Mouse (Mus musculus) embryonic fibroblast, embryonic 13.5 days (primary cell): ENCODE measurements around the gene Tigd2.

ENCODE experiments used
- CTCF ChIP-seq: IDR thresholded peaks from 2 replicates; pipeline ENCODE4 v1.5.1; 2011; ENCODE audit warnings: mild to moderate bottlenecking, control low read depth, low read length, moderate library complexity, borderline replicate concordance; ENCODE audit not compliant: insufficient read depth
- POLR2A ChIP-seq: IDR thresholded peaks from 2 replicates; pipeline ENCODE4 v1.6.1; 2011; ENCODE audit warnings: low read depth, mild to moderate bottlenecking, control low read depth, low read length, moderate library complexity

GRCm38 (mm10) chr6:59250536-59250935, 41.9 kb downstream of the Tigd2 start:
- TF ChIP-seq POLR2A (no peak), CTCF (no peak)
